Mouse (Mus musculus): Measurements from ENCODE around the gene Ddc.

GRCm38 (mm10) chr11:11865128-11865527 lies 32.8 kb downstream of the Ddc start:
- TF ChIP-seq CTCF (IDR thresholded peaks at IDR 0.05; ENCODE audit: insufficient read depth, low read length) (no peak), POLR2A (IDR thresholded peaks at IDR 0.05; ENCODE audit: borderline replicate concordance, extremely low read depth, low read depth, low read length) (no peak)

Measured in lung, adult 2 months (tissue).